Mouse (Mus musculus): Measurements from ENCODE around the gene Dnah2. TPM values are rescaled to one million over a fixed set of nuclear protein-coding genes. Genes with fewer than 3 reads are reported as not detected.

Dnah2 gene
- polyA plus RNA-seq, 1 experiment from 2014 or later: 0.36 TPM

DNA sequence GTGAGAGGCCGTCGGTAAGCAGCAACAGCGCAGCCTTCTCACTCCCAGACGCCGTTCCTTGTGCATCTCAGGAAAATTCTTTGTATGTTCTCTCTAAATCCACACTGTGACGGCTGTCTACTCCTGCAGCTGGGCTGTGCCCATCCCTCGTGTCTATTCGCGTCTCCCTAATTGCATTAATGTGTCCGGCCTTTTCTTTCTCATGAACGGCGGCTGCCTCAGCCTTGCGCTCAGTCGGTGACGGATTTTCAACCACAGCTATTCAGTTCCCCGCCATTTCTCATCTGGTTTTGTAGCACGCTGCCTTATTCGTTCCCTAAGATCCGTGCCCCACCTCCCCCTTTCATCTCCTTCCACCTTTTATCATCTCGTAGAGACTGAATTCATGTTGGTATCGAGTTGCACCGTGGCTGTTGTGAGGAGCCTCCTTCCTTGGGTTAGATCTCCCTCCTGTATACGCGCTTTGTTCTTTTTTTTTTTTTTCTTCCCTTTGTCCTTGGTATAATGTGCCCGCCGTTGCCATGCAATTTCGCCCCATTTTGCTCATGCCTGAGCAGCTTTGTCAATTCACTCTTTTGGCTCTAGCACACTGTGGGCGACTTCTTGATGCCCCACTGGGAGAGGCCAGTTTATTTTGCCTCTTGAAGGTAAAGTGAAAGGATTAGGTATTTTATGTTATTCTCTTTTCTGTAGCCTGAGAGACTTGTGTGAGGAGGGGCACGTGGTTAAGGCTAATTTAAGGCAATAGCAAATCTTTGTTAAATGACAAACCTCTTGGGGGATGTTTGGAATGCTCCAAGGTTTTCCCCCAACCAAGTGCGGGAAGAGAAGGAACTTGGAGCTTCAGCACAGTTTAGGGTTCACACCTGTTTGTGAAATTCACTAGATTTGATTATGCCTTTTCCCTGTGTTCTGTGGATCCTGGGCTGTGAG, 21.5 kb downstream of the Dnah2 start:
- ATAC-seq (ENCODE audit: insufficient number of reproducible peaks, insufficient read depth, low FRiP score, low read depth): no peak
- WGBS: 13% methylated on average over 30 of the region's 30 CpGs
- peak overlapping the region; percentile 22 to 33 for H3K4me3 ChIP-seq (ENCODE audit: control insufficient read depth in 1 of 2, insufficient read depth in 1 of 2, low read depth in 1 of 2, low read length in 2 of 2)
- H3K9ac ChIP-seq (ENCODE audit: low read length): peak overlapping the region; percentile 65
- no peaks in the 10 kb centered on the region for H3K9me3 ChIP-seq (ENCODE audit: control insufficient read depth, low read length)
- peaks cover 6% of the 10 kb centered on the region; the same call in 1 of the 2 replicates for H3K27me3 ChIP-seq (ENCODE audit: control insufficient read depth, insufficient read depth, low read length)
- H3K27ac ChIP-seq (replicated peaks in 1 of 2; ENCODE audit: control insufficient read depth in 1 of 2, insufficient read depth in 1 of 2, low read depth in 2 of 2, low read length in 2 of 2): no peak overlapping the region
- H3K4me1 ChIP-seq (ENCODE audit: control insufficient read depth in 2 of 2, insufficient read depth in 2 of 2, low read length in 2 of 2): peaks cover 2 to 5% of the 10 kb centered on the region in 2 experiments; a peak in 3 of 4 replicates
- no peaks in the 10 kb centered on the region for H3K36me3 ChIP-seq (ENCODE audit: control insufficient read depth, insufficient read depth, low read length)
- peak overlapping the region; percentile 64 for H3K4me2 ChIP-seq (ENCODE audit: low read length)

DNA sequence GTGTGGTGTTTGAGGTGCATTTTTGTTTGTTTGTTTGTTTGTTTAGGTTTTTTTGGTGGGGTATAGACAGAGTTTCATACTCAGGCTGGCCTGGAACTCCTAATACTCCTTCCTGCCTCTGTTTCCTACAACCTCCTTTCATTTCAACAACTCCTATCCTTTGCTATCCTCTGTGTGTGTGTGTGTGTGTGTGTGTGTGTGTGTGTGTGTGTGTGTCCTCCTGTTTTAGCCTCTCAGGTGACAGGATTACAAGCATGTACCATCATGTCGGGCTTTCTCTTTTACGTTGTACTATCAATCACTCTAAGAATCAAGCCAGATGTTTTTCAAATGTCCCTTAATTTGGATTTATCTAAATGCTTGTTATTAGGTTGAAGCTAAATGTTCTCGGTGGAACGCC, 22.3 kb downstream of the Dnah2 start:
- Histone ChIP-seq H3K27ac (replicated peaks in 1 of 2; ENCODE audit: control insufficient read depth in 1 of 2, insufficient read depth in 1 of 2, low read depth in 2 of 2, low read length in 2 of 2) (no peak overlapping the region), H3K27me3 (ENCODE audit: control insufficient read depth, insufficient read depth, low read length) (peaks cover 6% of the 10 kb centered on the region; the same call in 1 of the 2 replicates), H3K4me1 (ENCODE audit: control insufficient read depth in 2 of 2, insufficient read depth in 2 of 2, low read length in 2 of 2) (peaks cover 2 to 5% of the 10 kb centered on the region in 2 experiments; a peak in 3 of 4 replicates), H3K9me3 (ENCODE audit: control insufficient read depth, low read length) (no peaks in the 10 kb centered on the region), H3K9ac (ENCODE audit: low read length) (peak overlapping the region; percentile 65), H3K4me3 (ENCODE audit: control insufficient read depth in 1 of 2, insufficient read depth in 1 of 2, low read depth in 1 of 2, low read length in 2 of 2) (no peak overlapping the region; a peak in 1 of 4 replicates), H3K4me2 (ENCODE audit: low read length) (peak overlapping the region; percentile 64), H3K36me3 (ENCODE audit: control insufficient read depth, insufficient read depth, low read length) (no peaks in the 10 kb centered on the region)
- WGBS: 60% methylated on average over 4 of the region's 4 CpGs
- ATAC-seq (ENCODE audit: insufficient number of reproducible peaks, insufficient read depth, low FRiP score, low read depth): no peak

DNA sequence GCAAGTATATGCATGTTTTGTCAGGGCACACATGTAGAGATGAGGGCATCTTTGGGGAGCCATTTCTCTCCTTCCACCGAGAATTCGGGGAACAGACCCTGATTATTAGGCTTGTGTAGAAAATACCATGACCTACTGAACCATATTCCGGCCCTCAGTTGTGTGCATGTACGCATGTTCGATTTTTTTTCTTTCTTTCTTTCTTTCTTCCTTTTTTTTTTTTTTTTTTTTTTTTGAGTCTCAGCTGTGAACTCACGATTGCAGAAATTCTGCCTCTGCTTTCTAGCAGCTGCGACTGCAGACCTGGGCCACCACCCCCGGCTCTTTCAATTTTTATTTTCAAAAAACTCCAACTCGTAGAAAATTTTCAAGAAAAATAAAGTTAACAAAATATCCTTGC, 23.2 kb downstream of the Dnah2 start:
- Histone ChIP-seq H3K27me3 (ENCODE audit: control insufficient read depth, insufficient read depth, low read length) (peaks cover 6% of the 10 kb centered on the region; the same call in 1 of the 2 replicates), H3K4me1 (ENCODE audit: control insufficient read depth in 2 of 2, insufficient read depth in 2 of 2, low read length in 2 of 2) (peaks cover 5 to 6% of the 10 kb centered on the region in 2 experiments; a peak in 3 of 4 replicates), H3K9ac (ENCODE audit: low read length) (no peak overlapping the region), H3K9me3 (ENCODE audit: control insufficient read depth, low read length) (no peaks in the 10 kb centered on the region), H3K27ac (replicated peaks in 1 of 2; ENCODE audit: control insufficient read depth in 1 of 2, insufficient read depth in 1 of 2, low read depth in 2 of 2, low read length in 2 of 2) (no peak overlapping the region), H3K4me3 (ENCODE audit: control insufficient read depth in 1 of 2, insufficient read depth in 1 of 2, low read depth in 1 of 2, low read length in 2 of 2) (no peak overlapping the region), H3K36me3 (ENCODE audit: control insufficient read depth, insufficient read depth, low read length) (no peaks in the 10 kb centered on the region), H3K4me2 (ENCODE audit: low read length) (no peak overlapping the region)
- WGBS: 84% methylated on average over 9 of the region's 9 CpGs
- no peak for ATAC-seq (ENCODE audit: insufficient number of reproducible peaks, insufficient read depth, low FRiP score, low read depth)

DNA sequence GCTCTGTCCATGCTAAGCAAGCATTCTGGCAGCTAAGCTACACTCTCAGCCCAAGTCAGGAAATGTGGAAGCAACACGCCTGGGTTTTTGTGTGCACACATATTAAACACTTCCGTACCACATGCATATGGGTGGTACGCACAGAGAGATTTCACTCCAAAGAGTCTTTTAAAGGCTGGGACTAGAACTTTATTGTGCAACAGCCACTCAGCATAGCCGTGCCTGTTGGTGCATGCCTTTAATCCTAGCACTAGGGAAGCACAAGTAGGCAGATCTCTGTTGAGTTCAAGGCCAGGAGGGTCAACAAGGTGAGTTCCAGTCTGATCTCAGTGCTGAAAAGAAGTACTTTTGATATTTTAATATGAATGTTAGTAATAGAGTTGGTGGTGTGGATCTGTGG, 25.3 kb downstream of the Dnah2 start:
- Histone ChIP-seq H3K27ac (replicated peaks in 1 of 2; ENCODE audit: control insufficient read depth in 1 of 2, insufficient read depth in 1 of 2, low read depth in 2 of 2, low read length in 2 of 2) (no peak overlapping the region), H3K36me3 (ENCODE audit: control insufficient read depth, insufficient read depth, low read length) (no peaks in the 10 kb centered on the region), H3K27me3 (ENCODE audit: control insufficient read depth, insufficient read depth, low read length) (peaks cover 6% of the 10 kb centered on the region; the same call in 1 of the 2 replicates), H3K4me3 (ENCODE audit: control insufficient read depth in 1 of 2, insufficient read depth in 1 of 2, low read depth in 1 of 2, low read length in 2 of 2) (no peak overlapping the region), H3K4me2 (ENCODE audit: low read length) (no peak overlapping the region), H3K4me1 (ENCODE audit: control insufficient read depth in 2 of 2, insufficient read depth in 2 of 2, low read length in 2 of 2) (peaks cover 11 to 15% of the 10 kb centered on the region in 2 experiments), H3K9ac (ENCODE audit: low read length) (no peak overlapping the region), H3K9me3 (ENCODE audit: control insufficient read depth, low read length) (no peaks in the 10 kb centered on the region)
- WGBS: 84% methylated on average over 4 of the region's 4 CpGs
- ATAC-seq (ENCODE audit: insufficient number of reproducible peaks, insufficient read depth, low FRiP score, low read depth): no peak

GRCm38 (mm10) chr11:69521526-69522149, 27.3 kb downstream of the Dnah2 start:
- Histone ChIP-seq H3K4me1 (ENCODE audit: control insufficient read depth in 2 of 2, insufficient read depth in 2 of 2, low read length in 2 of 2) (peaks cover 10% of the 10 kb centered on the region in 2 experiments; a peak in 3 of 4 replicates), H3K4me2 (ENCODE audit: low read length) (no peak overlapping the region), H3K27me3 (ENCODE audit: control insufficient read depth, insufficient read depth, low read length) (peaks cover 3% of the 10 kb centered on the region; the same call in 1 of the 2 replicates), H3K27ac (replicated peaks in 1 of 2; ENCODE audit: control insufficient read depth in 1 of 2, insufficient read depth in 1 of 2, low read depth in 2 of 2, low read length in 2 of 2) (no peak overlapping the region), H3K9me3 (ENCODE audit: control insufficient read depth, low read length) (no peaks in the 10 kb centered on the region), H3K9ac (ENCODE audit: low read length) (no peak overlapping the region), H3K36me3 (ENCODE audit: control insufficient read depth, insufficient read depth, low read length) (no peaks in the 10 kb centered on the region), H3K4me3 (ENCODE audit: control insufficient read depth in 1 of 2, insufficient read depth in 1 of 2, low read depth in 1 of 2, low read length in 2 of 2) (no peak overlapping the region)
- no peak for ATAC-seq (ENCODE audit: insufficient number of reproducible peaks, insufficient read depth, low FRiP score, low read depth)
- WGBS: 59% methylated on average over 9 of the region's 9 CpGs

GRCm38 (mm10) chr11:69519976-69520375, 28.9 kb downstream of the Dnah2 start:
- Histone ChIP-seq H3K4me1 (ENCODE audit: control insufficient read depth in 2 of 2, insufficient read depth in 2 of 2, low read length in 2 of 2) (peaks cover 10% of the 10 kb centered on the region in 2 experiments; a peak in 3 of 4 replicates), H3K9me3 (ENCODE audit: control insufficient read depth, low read length) (no peaks in the 10 kb centered on the region), H3K4me3 (ENCODE audit: control insufficient read depth in 1 of 2, insufficient read depth in 1 of 2, low read depth in 1 of 2, low read length in 2 of 2) (no peak overlapping the region), H3K27me3 (ENCODE audit: control insufficient read depth, insufficient read depth, low read length) (peaks cover 9% of the 10 kb centered on the region; the same call in 1 of the 2 replicates), H3K4me2 (ENCODE audit: low read length) (no peak overlapping the region), H3K27ac (replicated peaks in 1 of 2; ENCODE audit: control insufficient read depth in 1 of 2, insufficient read depth in 1 of 2, low read depth in 2 of 2, low read length in 2 of 2) (no peak overlapping the region), H3K36me3 (ENCODE audit: control insufficient read depth, insufficient read depth, low read length) (no peaks in the 10 kb centered on the region), H3K9ac (ENCODE audit: low read length) (no peak overlapping the region)
- 58% methylated on average over 4 of the region's 4 CpGs for WGBS
- no peak for ATAC-seq (ENCODE audit: insufficient number of reproducible peaks, insufficient read depth, low FRiP score, low read depth)

- 64% methylated on average over 3 of the region's 3 CpGs for WGBS
- no peak overlapping the region for H3K9ac ChIP-seq (ENCODE audit: low read length)
These were observed 32.2 kb downstream of the Dnah2 start for GRCm38 (mm10) chr11:69516661-69517060.

More at GRCm38 (mm10) chr11:69516661-69517060, 32.2 kb downstream of the Dnah2 start:
- H3K36me3 ChIP-seq (ENCODE audit: control insufficient read depth, insufficient read depth, low read length): no peaks in the 10 kb centered on the region
- no peak overlapping the region for H3K4me3 ChIP-seq (ENCODE audit: control insufficient read depth in 1 of 2, insufficient read depth in 1 of 2, low read depth in 1 of 2, low read length in 2 of 2)
- no peak for ATAC-seq (ENCODE audit: insufficient number of reproducible peaks, insufficient read depth, low FRiP score, low read depth)
- H3K27me3 ChIP-seq (ENCODE audit: control insufficient read depth, insufficient read depth, low read length): peaks cover 9% of the 10 kb centered on the region; the same call in 1 of the 2 replicates
- no peak overlapping the region for H3K4me2 ChIP-seq (ENCODE audit: low read length)
- no peak overlapping the region for H3K27ac ChIP-seq (replicated peaks in 1 of 2; ENCODE audit: control insufficient read depth in 1 of 2, insufficient read depth in 1 of 2, low read depth in 2 of 2, low read length in 2 of 2)
- no peaks in the 10 kb centered on the region for H3K9me3 ChIP-seq (ENCODE audit: control insufficient read depth, low read length)
- H3K4me1 ChIP-seq (ENCODE audit: control insufficient read depth in 2 of 2, insufficient read depth in 2 of 2, low read length in 2 of 2): peaks cover 12 to 14% of the 10 kb centered on the region in 2 experiments
